Mouse (Mus musculus): ENCODE measurements around the gene Rps27rt. TPM values are rescaled to one million over a fixed set of nuclear protein-coding genes. Genes with fewer than 3 reads are reported as not detected.
"Not testable (repeated sequence)": the region's sequence is repeated elsewhere in the genome, so short reads cannot be mapped to it uniquely, and the experiment has no call there.

Gene Rps27rt
- 10 to 100 TPM; 19.0 to 20.9 TPM for total RNA-seq (2021)

DNA sequence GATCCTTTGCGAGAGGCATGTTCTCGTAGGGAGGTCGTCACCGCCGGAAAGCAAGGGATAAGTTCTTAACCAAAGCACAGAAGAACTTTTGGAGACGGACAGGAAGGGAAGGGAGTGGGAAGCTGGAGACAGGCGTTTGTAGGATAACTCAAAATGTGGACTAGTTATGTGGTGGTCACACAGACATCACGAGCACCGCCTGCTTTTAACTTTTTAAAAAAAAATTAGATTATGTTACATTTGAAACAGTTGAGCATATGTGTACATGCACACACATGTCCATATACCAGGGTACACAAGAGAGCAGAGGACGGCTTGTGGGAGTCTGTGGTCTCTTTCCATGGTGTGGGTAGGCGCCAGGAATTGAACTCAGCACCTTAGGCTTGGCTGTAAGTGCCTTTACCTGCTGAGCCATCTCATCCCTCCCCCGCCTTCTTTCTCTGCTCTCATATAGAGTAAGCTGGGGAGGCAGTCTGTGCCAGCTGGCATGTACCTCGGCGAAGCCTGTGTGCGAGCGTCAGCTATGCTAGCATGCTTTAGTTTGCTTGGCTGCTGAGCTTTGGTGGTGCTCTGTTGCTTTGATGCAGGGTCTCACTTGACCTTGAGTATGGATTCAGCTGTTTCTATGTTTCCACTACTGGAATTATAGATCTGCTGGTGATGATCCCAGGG lies at the start of gene Rps27rt:
Gene Rps27rt, minus strand, starts transcription at position 51 of the 672 bp plus-strand sequence.
- intact Hi-C loops (cut with DNase I) = no loop called here
- DNase-seq (ENCODE audit: low spot score in 2 of 2) = no peak

DNA sequence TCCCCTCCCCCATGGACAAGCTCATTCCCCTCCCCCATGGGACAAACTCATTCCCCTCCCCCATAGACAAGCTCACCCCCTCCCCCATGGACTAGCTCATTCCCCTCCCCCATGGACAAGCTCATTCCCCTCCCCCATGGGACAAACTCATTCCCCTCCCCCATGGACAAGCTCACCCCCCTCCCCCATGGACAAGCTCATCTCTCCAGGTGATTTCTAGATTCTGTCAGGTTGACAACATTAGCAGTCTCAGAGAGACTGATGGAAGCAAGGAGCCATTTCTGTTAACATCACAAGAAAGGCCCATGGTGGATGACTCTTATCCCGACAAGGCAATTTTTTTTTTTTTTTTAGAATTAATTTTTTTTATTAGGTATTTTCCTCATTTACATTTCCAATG lies 48.5 kb upstream of the Rps27rt start:
- DNase-seq (ENCODE audit: low spot score in 2 of 2); intact Hi-C loops (cut with DNase I): not testable (repeated sequence)

DNA sequence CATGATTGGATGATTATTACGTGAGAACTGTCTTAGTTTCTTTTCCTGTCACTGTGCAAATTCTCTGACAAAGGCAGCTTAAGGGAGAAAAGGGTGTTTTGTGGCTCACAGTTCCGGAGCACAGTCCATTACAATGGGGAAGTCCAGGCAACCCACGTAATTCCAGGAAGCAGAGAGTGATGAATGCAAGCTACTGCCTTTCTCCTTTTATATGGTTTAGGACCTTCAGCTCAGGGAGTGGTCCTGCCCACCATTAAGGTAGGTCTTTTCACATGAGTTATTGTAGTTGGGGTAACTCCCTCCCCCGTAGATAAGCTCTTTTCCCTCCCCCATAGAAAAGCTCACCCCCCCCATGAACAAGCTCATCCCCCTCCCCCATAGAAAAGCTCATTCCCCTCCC lies 48.0 kb upstream of the Rps27rt start:
- intact Hi-C loops (cut with DNase I) = no loop called here
- DNase-seq (ENCODE audit: low spot score in 2 of 2) = no peak

DNA sequence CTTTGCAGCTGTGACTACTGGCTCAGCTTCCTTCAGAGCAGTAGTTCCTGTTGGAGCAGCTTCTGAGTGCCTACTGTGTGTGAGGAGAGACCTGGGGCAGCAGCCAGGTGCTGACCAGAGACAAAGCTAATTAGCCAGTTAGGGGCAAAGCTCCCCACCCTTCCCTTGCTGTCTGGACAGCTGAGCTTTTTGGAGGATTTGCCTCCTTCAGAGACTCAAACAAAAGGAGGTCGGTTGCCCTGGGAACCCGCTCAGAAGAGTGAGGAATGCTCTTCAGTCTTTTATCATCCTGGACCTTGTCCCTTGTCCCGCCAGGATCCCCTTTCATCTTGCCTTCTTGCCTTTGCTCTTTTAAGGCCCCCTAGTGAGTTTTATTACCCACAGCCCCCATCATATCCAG lies 46.8 kb upstream of the Rps27rt start:
- DNase-seq (ENCODE audit: low spot score in 2 of 2) = no peak
- intact Hi-C loops (cut with DNase I) = no loop called here

DNA sequence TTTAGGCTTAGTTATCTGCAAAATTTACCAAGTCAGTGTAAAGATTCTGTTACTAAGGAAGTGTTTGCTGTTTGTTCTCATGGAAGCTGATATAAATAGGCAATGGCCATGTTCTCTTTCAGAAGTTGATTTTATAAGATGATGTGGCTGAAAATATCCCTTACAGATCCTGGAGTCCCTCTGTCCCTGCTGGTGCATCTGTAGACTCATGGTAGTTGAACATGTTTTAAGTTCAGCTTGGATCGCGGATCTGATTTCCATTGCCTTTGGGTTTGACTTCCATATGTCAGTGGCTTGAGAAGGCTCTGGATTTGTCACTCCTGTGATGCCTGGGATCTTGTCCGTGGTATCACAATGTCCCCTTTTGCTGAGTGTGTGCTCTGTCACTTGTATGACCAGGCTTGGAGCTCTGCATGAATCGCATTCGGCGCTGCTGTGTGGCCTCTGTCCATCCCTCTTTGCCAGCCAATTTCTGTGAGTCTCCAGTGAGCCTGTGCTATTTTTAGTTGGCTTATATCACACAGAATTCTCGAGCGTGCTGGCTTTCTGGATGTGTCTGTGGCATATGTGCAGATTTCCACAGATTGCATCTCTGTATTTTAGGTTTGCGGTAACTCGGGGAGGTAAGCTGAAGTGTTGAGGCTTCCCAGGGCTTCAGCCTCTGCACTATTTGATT lies 41.3 kb upstream of the Rps27rt start:
- intact Hi-C loops (cut with DNase I) = no loop called here
- peak; percentile 63 to 64 for DNase-seq (ENCODE audit: low spot score in 2 of 2)

DNA sequence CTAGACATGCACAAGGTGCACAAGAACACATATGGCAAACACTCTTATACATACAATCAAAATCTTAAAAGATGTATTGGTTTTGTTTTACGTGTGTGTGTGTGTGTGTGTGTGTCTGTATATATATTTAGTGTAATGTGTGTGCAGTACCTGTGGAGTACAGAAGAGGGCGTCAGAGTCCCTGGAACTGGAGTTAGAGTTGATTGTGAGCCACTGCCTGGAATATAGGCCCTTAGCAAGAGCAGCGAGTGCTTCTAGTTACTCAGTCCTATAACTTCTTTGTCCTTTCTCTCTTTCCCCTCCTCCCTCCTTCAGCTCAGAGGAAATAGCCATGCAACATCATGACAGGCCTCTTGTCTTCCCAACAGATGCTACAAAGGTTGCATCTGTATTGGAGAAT lies 40.6 kb upstream of the Rps27rt start:
- no peak for DNase-seq (ENCODE audit: low spot score in 2 of 2)
- intact Hi-C loops (cut with DNase I) = no loop called here

DNA sequence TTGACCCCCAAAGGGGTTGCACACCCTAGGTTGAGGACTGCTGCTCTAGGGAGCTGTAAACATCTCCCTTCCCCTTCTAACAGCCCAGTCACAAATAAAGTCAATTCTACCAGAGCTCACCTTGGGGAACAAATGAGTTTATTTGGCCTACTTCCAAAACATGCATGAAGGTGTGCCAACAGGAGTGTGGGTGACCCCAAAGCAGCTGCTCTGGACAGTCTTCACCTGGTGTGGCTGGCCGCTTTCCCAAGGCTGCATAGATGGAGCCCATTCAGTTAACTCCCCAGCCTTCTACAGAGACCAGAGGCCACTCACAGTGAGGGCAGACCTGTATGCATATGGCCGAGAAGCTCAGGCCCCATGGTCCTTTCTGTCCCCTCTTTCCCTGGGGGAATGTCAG lies 38.9 kb upstream of the Rps27rt start:
- no peak for DNase-seq (ENCODE audit: low spot score in 2 of 2)
- intact Hi-C loops (cut with DNase I) = no loop called here

DNA sequence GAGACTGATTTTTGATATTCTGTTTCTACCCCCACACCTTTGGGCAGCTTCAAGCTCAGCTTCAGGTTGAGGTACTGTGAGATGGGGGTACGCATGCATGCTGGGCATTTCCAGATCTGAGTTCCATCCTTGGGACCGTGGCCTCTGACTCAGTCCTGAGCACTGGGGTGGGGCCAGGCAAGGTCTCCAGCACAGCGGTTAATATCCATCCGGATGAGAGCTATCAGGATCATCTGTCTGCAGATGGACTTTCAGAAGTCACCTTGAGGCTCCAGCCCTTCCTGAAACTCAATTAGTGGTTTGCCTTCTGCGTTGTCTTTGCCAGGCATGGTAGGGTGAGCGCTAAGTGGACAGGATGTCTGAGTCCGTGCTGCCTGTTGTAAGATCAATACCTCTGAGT lies 37.6 kb upstream of the Rps27rt start:
- intact Hi-C loops (cut with DNase I) = no loop called here
- no peak for DNase-seq (ENCODE audit: low spot score in 2 of 2)

DNA sequence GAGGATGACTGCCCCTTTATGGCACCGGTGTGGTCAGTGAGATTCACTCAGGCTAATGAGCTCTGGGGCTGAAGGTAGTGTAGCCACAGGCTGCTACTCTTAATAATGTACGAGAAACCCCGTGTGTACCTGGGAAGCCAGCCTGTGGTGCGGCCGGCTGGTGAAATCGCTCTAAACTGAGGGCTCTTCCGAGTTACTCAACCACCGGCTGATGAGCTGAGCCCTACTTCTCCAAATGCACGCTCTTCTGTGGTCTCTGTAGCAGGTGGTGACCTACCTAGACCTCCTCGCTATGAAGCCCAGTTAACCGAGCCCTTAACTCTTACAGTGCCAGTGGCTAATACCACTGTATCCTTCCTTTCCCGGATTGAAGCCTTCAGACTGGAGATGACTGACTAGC lies 29.8 kb upstream of the Rps27rt start:
- DNase-seq (ENCODE audit: low spot score in 2 of 2) = no peak
- intact Hi-C loops (cut with DNase I) = no loop called here

DNA sequence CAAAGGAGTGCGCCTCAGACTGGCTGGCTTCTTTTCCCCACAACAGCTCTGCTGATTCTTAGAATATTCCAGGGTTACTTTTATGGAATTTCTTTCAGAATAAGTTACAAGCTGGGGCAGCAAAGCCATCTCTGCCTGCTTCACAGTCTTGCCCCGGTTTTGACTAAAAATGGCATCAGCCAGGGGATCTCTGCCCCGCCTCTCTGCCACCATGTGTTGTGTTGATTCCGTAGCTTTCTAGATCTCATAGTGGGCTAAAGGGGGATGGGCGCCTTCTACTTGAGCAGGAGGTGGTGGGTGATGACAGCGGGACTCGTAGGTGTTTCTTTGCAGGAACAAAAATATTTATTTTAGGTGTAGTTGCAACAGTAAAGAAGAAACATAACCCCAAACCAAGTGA lies 25.7 kb upstream of the Rps27rt start:
- DNase-seq (ENCODE audit: low spot score in 2 of 2) = peak; percentile 36 to 40
- intact Hi-C loops (cut with DNase I) = no loop called here

DNA sequence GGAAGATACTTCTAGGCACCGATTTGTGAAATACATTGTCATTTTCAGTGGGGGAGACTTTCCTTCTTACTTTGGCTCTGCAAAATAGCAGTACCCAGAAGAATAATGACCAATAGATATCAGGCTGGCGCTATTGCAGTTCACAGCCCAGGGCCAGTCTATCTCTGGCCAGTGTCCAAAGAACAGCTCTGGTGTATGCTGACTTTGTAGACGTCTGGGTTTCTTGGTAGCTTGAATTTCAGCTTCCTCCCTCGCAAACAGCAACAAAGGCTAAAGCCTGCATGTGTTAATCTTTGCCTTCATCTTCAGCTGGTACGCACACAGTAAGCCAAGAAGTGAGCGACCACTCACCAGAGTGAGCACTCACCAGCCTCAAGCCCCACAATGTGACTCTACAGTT lies 25.2 kb upstream of the Rps27rt start:
- DNase-seq (ENCODE audit: low spot score in 2 of 2) = no peak
- intact Hi-C loops (cut with DNase I) = no loop called here

DNA sequence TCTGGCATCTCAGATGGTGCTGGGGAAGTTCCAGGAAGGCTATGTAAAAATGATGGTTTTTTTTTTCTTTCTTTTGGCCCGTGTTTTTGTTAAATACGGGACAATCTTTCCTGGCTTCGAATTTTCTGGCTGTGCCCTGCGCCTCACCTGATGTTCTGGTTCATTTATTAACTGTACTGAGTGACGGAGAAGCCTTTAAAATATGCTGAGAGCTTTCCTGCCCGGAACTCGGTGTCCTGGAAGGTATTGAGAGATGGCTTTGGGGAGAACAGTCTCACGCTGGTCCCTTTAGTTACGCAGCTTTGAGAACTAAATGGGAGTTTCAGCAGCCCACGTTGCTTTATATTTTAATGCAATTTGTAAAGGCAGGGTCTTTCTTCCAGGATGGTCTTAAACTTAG lies 22.9 kb upstream of the Rps27rt start:
- intact Hi-C loops (cut with DNase I) = no loop called here
- DNase-seq (ENCODE audit: low spot score in 2 of 2) = no peak

DNA sequence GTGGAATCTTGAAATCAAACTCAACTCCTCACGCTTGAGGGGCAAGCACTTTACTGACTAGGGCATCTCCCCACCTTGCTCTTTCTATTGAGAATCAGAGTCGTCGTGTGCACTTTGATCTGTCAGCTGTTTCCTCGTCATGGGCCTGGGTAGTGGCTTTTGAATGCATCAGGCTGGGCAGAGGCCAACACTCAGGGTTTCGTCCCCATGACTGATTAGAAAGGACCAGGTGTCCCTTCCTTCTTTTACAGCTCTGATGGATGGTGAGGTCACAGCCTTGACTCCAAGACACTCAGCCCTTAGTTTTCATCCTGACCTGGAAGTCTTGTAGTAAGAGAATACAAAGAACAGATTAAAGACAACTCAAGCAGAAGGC lies 17.2 kb upstream of the Rps27rt start:
- no peak for DNase-seq (ENCODE audit: low spot score in 2 of 2)
- intact Hi-C loops (cut with DNase I) = no loop called here

DNA sequence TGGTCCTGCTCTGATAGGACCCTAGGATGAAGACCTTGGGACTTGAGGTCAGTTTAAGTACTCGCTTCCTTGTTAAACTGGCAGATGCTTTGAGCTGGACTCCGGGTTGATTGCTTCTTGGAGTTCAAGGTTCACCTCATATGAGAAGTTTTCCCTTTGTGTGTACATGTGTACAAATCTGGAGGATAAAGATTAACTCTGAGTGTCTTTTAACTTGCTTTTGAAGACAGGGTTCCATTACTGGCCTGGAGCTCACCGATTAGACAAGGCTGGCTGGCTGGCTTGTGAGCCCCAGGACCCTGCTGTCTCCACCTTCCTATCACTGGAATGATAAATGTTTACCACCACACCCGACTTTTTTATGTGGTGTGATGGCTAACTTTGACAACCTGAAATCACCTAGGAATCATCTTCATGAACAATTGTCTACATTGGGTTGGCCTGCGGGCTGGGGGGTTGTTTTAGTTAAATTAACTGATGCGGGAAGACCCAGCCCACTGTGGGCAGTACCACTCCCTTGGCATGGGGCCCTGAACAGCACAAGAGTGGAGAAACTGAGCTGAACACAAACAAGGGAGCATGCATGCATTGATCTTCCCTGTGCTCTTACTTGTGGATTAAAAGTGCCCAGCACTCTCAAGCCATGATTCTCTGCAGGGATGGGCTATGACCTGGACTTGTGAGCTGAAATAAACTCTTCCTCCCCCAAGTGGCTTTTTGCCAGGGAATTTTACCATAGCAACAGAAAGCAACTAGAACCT lies 16.7 kb upstream of the Rps27rt start:
- no peak for DNase-seq (ENCODE audit: low spot score in 2 of 2)
- intact Hi-C loops (cut with DNase I) = no loop called here

DNA sequence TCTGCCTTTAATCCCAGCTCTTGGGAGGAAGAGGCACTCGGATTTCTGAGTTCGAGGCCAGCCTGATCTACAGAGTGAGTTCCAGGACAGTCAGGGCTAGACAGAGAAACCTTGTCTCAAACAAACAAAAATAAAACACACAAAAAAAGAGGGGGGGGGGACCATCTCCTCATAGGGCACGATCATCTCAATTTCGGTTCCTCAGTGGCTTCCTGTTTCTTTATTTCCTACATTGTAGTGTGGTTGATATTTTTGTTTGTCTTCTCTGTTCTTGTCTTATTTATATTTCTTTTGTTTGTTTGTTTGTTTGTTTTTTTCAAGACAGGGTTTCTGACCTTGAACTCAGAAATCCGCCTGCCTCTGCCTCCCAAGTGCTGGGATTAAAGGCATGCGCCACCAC lies 13.9 kb upstream of the Rps27rt start:
- intact Hi-C loops (cut with DNase I) = no loop called here
- DNase-seq (ENCODE audit: low spot score in 2 of 2) = no peak

DNA sequence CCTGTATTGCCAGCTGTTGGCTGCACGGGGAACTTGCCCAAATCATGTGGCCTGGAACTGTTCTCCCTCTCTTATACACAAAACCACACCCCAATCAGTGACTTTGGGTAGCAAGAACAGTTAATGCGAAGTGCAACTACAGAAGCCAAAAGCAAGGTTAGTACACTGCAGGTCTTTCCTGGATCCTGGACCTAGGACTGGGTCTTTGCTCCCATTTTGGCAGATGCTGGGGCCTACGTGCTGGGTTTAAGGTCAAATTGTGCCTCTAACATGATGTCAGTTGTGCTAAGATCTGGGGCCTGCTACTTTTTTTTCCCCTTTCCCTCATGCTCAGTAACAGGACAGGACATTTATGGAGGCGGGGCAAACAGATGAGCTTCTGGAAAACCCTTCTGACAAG lies 13.2 kb upstream of the Rps27rt start:
- intact Hi-C loops (cut with DNase I) = no loop called here
- no peak for DNase-seq (ENCODE audit: low spot score in 2 of 2)

DNA sequence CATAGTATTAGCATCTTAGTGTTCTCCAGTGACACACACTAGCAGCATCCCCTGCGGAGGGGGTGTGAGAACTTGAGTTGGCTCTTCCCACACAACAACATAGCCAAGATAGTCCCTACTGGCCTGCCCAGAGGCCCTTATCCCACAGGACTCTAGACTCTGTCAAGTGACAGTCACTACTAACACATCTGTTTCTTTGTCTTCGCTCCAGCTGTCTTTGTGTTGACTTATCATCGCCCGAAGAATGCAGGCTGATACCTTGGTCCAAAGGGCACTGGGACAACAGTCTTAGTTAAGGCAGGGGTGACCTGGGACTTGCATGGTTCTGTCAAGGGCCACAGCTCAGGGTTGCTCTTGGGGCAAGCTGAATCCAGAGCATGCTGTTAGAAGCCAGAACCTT lies 12.7 kb upstream of the Rps27rt start:
- DNase-seq (ENCODE audit: low spot score in 2 of 2) = no peak
- intact Hi-C loops (cut with DNase I) = no loop called here

DNA sequence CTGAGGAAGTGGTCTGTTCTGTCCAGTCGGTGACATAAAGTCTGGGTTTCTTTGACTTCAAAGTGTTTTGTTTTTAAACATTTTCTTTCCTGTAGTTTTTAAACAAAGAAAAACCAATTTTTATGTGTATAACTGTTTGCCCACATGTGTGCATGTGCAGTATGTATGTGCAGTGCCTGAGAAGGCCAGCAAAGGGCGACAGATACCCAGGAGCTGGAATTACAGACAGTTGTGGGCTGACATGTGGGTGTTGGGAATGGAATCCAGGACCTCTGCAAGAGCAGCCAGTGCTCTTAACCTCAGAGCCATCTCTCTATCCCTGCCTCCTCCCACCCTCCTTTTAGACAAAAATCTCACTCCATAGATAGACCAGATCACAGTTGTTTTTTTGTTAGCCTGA lies 10.0 kb upstream of the Rps27rt start:
- DNase-seq (ENCODE audit: low spot score in 2 of 2) = no peak
- intact Hi-C loops (cut with DNase I) = no loop called here

DNA sequence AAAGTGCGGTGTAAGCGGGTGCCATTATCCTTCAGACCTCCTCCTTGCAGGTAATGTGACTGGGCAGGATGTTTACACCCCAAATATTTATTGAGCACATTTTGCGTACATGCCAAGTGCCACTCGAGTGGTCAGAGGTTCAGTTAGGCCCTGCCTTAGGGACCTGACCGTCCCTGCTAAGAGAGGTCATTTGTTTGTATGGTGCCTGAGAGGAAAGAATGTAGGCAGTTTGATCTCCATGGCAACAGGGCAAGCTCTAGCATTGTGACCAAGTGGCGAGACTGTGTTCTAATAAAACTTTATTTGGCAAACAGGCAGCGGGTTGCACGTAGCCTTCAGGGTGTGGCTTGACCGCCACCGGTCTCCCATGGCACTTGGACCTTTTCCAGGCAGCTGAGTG lies 7.9 kb upstream of the Rps27rt start:
- intact Hi-C loops (cut with DNase I) = no loop called here
- DNase-seq (ENCODE audit: low spot score in 2 of 2) = no peak

DNA sequence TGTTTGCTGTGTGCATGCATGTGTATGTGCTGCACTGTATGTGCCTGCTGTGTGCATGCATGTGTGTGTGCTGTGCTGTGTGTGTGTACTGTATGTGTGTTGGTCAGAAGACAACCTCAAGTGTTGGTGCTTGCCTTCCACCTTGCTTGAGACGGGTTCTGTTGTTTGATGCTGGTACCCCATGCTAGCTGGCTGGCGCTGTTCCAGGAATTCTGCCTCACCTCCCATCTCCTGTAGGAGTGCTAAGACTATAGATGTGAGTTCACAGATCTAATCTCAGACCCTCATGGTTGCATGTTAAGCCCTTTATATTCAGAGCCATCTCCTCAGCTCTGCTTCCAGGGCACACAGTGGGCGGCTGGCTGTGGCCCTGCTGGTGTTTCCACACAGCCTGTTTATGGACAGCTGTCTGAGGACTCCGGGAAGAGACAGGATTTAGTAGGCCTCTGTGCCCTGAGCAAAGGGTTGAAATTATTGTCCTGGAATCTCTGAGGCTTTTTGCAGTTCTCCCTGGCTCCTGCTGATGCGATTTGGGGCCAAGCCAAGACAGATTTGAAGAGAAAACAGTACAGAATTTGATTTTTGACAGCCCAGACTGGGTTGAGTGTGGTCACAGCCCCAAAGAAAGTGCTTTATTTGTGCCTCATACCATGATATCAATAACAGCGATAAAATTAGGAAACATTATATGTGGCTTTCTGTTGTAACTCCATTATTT lies 6.2 kb upstream of the Rps27rt start:
- DNase-seq (ENCODE audit: low spot score in 2 of 2) = no peak
- intact Hi-C loops (cut with DNase I) = no loop called here

Data from left cerebral cortex, postnatal 36 days (tissue).